Mouse (Mus musculus): Measurements from ENCODE around the gene Mup17. TPM values are rescaled to one million over a fixed set of nuclear protein-coding genes. Genes with fewer than 3 reads are reported as not detected.
"Not testable (repeated sequence)": the region's sequence is repeated elsewhere in the genome, so short reads cannot be mapped to it uniquely, and the experiment has no call there.

The Mup17 gene
- 1 to 10 TPM in 1 of 4 experiments, under 1 TPM in 1, not detected in 2; 0.59 to 1.8 TPM for total RNA-seq (2022)

DNA sequence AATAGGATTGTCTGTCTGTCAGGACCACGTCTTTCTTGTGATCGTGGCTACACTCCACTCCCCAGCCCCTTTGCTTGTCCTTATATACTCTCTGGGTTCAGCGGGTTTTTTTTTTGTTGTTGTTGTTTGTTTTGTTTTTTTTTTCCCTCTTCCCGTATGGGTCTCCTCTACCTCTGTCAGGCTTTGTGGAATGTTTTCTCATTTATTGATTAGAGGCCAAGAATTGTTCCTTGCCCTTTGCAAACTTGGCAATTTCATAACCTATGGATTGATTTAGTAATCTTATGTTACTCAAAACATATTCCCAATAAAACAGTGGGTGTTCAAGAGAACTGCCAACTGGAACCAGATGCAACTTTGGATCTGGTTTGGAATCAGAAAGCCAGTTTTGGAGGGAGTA lies at the start of gene Mup17:
Mup17 (minus strand) TSS at position 101 of the 400 bp plus-strand sequence.
- DNase-seq: not testable (repeated sequence)

DNA sequence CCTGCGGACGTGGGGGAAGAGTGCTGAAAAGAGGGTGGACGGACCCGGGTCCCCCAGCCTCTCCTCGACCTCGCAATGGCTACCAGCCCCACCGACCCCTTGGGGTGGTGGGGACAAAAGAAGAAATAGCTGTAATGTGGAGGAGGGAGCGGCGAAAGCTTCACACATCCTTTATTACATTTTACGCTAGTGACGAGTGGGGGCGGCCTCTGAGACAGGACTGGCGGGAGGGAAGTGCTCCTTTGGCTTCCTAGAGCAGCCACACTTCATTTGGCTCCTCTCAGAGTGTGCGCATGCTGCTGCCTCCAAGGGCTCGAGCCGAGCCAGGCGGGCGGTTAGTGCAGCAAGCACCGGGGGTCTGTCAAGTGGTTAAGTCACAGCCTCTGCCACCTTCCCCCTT lies 24.1 kb downstream of the Mup17 start:
- DNase-seq: not testable (repeated sequence)

DNA sequence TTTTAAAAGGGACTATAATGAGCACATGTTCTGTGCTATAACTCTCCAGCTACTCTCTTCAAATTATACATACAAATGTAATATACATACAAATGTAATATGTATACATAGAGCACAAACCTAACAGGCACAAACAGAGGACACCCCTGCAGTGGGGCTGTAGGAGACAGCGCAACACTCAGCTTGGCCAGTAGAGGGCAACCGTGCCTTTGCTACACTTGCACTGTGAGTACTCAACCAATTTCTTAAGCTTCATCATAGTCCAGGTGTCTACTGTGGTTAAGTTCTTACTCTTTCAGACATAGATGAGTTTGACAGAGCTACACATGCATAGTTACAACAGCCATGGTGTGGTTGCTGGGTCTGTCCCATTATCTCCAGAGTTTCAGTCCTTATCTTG lies 39.8 kb downstream of the Mup17 start:
- peak; percentile 4 for DNase-seq

Other genes starting within 250 kb of the Mup17 start
- gene Mup15, start 156.1 kb downstream of the Mup17 start, total RNA-seq (2022): 1 to 10 TPM in 1 of 4 experiments, under 1 TPM in 1, not detected in 2; 0.49 to 3.0 TPM
- 10 to 100 TPM in 1 of 4 experiments, 1 to 10 TPM in 2, not detected in 1; 2.6 to 17.7 (median 5.5) TPM for gene Mup16, start 76.3 kb downstream of the Mup17 start, total RNA-seq (2022)
- 1 to 10 TPM in 1 of 4 experiments, under 1 TPM in 3; 0.77 to 9.7 (median 0.90) TPM for gene Mup18, start 78.3 kb upstream of the Mup17 start, total RNA-seq (2022)
- 1 to 10 TPM in 2 of 4 experiments, not detected in 2; 1.3 to 8.4 TPM for gene Mup19, start 186.4 kb upstream of the Mup17 start, total RNA-seq (2022)
- gene Mup5, start 239.4 kb upstream of the Mup17 start, total RNA-seq (2022): not detected

Measured in adrenal gland, adult 8-10 months (tissue).